Mouse (Mus musculus): ENCODE measurements around the gene Olfr666.
"Not testable (repeated sequence)": the region's sequence is repeated elsewhere in the genome, so short reads cannot be mapped to it uniquely, and the experiment has no call there.

The Olfr666 gene

DNA sequence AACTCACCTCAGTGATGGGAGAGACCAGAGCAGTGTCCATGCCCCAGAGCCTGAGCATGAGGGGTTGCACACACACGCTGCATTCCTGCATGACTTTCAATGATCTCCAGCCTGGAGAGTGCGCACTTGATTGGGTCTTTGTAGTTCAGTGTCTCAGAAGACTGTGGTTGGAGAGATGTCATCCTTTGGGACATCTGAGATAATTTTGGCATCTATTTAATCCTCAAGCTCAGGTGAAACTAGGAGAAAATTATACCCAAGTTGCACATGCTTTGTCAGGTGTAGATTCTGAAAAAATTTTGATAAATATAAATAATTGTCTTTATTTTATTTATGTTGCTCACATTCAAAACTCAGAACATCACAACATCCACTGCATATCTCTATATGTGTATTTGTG lies at the start of gene Olfr666:
Olfr666 (minus strand) TSS at position 101 of the 400 bp plus-strand sequence.
- DNase-seq (ENCODE audit: extremely low spot score) = no peak

DNA sequence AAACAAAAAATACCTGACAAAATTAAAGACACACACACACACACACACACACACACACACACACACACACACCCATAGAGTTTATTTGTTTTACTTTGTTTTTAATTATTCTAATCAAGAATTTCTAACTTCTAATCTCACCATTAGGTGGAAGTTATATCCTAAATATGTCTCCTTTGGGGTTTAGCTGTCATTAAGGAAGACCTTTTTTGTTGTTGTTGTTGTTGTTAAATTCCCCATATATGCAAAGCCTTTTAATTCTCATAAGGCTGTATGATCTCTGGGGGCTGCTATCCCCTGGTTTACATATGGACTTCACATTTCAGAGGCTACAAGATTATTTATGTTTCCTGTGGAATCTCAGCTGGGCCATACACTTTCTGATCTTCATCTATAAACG lies 38.2 kb upstream of the Olfr666 start, which contains the start of gene Olfr669:
Olfr669 (plus strand) TSS at position 301 of the 400 bp plus-strand sequence.
- no peak for DNase-seq (ENCODE audit: extremely low spot score)

DNA sequence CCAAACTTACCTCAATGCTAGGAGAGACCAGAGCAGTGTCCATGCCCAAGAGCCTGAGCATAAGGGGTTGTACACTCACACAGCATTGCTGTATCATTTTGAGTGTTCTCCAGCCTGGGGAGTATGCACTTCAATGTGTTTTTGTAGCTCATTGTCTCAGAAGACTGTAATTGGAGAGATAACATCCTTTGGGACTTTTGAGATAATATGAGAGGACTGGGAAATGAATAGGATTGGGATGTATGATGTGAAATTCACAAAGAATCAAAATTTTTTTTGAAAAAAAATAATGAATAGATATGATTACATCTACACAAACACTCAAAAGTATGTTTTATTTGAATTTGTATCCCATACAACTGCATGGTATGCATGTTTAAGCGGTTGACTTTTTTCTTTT lies 32.2 kb upstream of the Olfr666 start, which contains the start of gene Olfr668:
Olfr668 (minus strand) TSS at position 101 of the 400 bp plus-strand sequence.
- DNase-seq (ENCODE audit: extremely low spot score) = no peak

DNA sequence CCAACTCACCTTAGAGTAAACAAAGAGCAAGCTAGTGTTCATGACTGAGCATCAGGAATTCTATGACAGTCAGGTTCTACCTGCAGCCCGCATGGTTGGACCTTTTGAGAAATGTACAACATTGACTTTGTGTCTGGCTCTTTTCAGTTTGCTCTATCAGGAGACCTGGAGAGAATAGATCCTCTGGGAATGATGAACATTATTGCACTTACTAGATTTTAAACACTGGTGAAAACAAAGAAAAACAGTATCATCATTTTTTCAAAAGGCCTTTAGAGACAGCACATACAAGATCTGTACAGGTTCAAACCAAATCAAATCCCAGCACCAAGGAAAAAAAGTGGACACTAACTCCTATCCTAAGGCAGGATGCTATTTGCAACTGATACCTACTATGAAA lies 25.6 kb upstream of the Olfr666 start, which contains the start of gene Olfr667:
Olfr667 (minus strand) TSS at position 101 of the 400 bp plus-strand sequence.
- no peak for DNase-seq (ENCODE audit: extremely low spot score)

DNA sequence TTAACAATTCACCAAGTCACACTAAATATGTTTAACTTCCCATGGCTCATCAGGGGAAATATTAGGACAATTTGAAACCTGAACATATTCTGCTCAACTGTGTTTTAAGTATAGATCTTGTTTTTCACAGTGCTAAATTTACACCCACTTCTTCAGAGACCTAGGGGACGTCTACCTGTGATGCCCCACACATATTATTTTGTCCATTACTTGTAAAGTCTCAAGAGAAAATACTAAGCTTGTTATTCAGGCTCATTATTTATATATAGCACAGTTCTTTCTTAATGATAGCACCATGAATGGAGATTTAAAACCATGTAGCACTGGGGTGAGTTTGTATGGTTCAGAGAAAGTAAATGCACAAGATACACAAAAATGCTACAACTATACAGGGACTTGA lies 18.0 kb downstream of the Olfr666 start, which contains the start of gene Olfr665:
Olfr665 (plus strand) TSS at position 301 of the 400 bp plus-strand sequence.
- DNase-seq (ENCODE audit: extremely low spot score) = no peak

DNA sequence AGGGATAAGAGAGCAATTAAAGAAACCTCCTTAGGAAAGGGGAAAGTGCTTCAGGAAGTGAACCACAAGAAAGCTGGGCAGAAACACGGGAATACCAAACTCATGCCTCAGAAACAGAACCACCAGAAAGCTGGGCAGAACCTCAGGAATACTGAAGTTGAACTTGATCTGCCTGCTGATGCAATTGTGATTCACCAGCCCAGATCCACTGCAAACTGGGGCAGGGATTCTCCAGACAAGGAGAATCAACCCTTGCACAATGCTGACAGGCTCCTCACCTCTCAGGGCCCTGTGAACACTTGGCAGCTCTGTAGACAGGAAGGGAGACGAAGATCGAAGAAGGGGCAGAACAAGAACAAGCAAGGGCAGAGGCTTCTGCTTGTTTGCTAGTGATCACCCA lies 34.4 kb downstream of the Olfr666 start:
- DNase-seq (ENCODE audit: extremely low spot score) = no peak

DNA sequence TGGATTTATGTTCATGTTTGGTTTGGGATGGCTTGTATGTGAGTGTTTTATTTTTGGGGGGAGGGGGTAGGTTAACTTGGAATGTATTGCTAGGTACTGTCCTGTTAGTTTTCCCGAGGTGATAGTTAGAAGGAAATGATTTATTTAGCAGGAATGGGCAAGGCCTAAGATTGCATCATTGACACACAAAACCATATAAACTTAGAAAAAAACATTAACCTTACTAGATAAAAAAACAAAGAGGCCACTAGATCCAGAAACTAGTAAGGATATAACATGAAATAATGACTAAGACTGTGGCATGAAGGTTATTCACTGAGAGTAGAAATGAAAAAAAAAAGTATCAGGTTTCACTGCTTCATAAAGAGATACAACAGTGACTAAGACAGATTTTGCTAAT lies 38.1 kb downstream of the Olfr666 start:
- no peak for DNase-seq (ENCODE audit: extremely low spot score)

DNA sequence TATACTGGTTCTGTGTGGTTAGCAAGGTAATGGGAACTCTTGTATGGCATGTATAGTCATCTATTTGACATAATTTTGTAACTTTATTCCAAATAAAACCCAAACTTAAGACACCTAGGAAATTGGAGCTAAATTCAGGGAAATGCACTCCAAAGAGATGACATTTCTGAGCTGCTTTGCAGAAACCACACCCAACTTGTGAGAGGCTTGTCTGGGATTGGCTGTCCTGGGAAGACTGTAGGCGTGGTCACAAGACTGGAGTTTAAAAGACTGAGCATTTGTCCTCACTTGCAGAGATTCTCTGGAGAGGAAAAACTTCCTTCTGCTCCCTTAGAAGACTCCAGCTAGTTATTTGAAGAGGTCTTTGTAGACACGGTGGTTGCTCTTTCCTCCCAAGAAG lies 39.0 kb downstream of the Olfr666 start, which contains the start of gene Usp17la:
Usp17la (plus strand) TSS at position 301 of the 400 bp plus-strand sequence.
- DNase-seq (ENCODE audit: extremely low spot score) = not testable (repeated sequence)

DNA sequence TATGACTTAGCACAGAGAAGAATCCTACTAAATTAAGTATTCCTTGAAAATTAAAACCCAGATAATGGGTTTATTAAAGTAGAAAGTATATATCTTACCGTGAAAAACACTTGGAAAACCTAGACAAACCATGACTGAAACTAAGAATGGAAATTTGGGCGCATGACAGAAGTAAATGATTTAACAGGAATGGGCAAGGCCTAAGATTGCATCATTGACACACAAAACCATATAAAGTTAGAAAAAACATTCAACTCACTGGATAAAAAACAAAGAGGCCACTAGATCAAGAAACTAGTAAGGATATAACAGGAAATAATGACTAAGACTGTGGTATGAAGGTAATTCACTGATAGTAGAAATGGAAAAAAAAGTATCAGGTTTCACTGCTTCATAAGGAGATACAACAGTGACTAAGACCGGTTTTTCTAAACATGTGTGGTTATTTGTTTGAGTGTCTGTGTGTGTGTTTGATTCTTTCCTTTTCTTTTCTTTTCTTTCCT lies 40.5 kb downstream of the Olfr666 start:
- no peak for DNase-seq (ENCODE audit: extremely low spot score)

DNA sequence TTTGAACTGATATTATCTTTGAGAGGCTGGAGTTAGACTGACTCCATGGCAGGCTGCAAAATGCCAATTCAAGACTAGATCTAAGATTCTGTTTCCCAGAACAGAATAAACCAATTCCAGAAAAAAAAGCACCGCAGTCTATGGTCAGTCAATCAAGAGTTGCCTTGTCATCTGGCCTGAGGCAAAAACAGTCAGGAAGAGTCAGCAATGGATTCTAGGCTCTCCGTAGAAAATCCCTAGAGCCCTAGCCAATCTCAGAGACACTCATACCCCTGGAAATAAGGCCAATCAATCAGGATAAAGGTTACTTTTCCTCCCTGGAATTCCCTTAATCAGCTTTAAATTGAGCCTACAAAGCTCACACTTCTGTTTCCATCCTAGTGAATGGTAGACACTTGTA lies 44.2 kb downstream of the Olfr666 start:
- not testable (repeated sequence) for DNase-seq (ENCODE audit: extremely low spot score)

DNA sequence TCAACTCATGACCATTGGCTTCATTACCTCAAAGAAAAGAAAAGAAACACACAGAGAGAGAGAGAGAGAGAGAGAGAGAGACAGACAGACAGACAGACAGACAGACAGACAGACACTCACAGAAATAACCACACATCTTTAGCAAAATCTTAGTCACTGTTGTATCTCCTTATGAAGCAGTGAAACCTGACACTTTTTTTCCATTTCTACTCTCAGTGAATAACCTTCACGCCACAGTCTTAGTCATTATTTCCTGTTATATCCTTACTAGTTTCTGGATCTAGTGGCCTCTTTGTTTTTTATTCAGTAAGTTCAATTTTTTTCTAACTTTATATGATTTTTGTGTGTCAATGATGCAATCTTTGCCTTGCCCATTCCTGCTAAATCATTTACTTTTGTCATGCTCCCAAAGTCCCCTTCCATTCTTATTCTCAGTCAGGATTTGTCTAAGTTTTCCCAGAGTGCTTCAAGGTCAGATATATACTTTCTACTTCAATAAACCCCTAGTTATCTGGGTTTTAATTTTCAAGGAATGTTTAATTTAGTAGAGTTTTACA lies 51.9 kb downstream of the Olfr666 start:
- DNase-seq (ENCODE audit: extremely low spot score) = no peak

DNA sequence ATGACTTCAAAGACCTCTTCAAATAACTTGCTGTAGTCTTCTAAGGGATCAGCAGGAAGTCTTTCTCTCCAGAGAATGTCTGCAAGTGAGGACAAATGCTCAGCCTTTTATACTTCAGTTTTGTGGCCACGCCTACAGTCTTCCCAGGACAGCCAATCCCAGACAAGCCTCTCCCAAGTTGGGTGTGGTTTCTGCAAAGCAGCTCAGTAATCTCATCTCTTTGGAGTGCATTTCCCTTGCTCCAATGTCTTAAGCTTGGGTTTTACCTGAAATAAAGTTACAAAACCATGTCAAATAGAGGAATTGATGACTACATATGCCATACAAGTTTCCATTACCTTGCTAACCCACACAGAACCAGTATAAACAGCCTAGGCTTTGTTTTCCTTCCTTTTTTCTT lies 53.2 kb downstream of the Olfr666 start, which contains the start of gene Usp17lb:
Usp17lb (minus strand) TSS at position 101 of the 400 bp plus-strand sequence.
- no peak for DNase-seq (ENCODE audit: extremely low spot score)

Measured in embryo, embryonic 9.5 days (tissue).